Mouse (Mus musculus) cerebellum, adult 2 months (tissue): ENCODE results near the gene Tlr9.

Source experiments
- CTCF ChIP-seq: fragments of 200-500 bp; IDR thresholded peaks from 2 replicates; pipeline ENCODE4 v1.5.1; 2011; ENCODE audit warnings: low read depth, mild to moderate bottlenecking, control low read depth, low read length, moderate library complexity, borderline replicate concordance; ENCODE audit not compliant: insufficient read depth
- POLR2A ChIP-seq: fragments of 200-500 bp; IDR thresholded peaks from 2 replicates; pipeline ENCODE4 v1.6.1; 2011; ENCODE audit warnings: low read length, control low read depth, borderline replicate concordance; ENCODE audit not compliant: insufficient read depth

GRCm38 (mm10) chr9:106235194-106235830, 12.9 kb downstream of the Tlr9 start:
- TF ChIP-seq CTCF (no peak), POLR2A (no peak)
